ENCODE assay signal across 8 mouse cellular contexts in genomic region chr5:139371631-139372401, GRCm38 (mm10). TPM values are rescaled to one million over a fixed set of nuclear protein-coding genes. Genes with fewer than 3 reads are reported as not detected.
A peak's percentile ranks its signal among the peaks of the same experiment; 100 is the strongest.
DNase-seq lines count a peak whose midpoint lies in the region; ATAC-seq and TF ChIP-seq lines count a peak whose summit lies in the region.

No protein-coding gene starts in this region.

- peak overlapping the region; percentile 75 for H3K27ac ChIP-seq in forebrain, embryonic 12.5 days
- H3K27ac ChIP-seq in heart, postnatal 0 days (ENCODE audit: low read depth) = peak overlapping the region; percentile 93
- peak overlapping the region; percentile 92 for H3K27ac ChIP-seq in liver, embryonic 16.5 days (ENCODE audit: low read length)
- H3K27ac ChIP-seq in neural tube, embryonic 12.5 days = no peak overlapping the region
- peak overlapping the region; percentile 84 for H3K27ac ChIP-seq in stomach, postnatal 0 days (replicated peaks)

- no peak; the same call in 1 of the 2 replicates for TF ChIP-seq CTCF in heart, postnatal 0 days (IDR thresholded peaks at IDR 0.05; ENCODE audit: low read depth)
- TF ChIP-seq CTCF in stomach, postnatal 0 days (IDR thresholded peaks at IDR 0.05; ENCODE audit: low read depth) = peak; percentile 49

- peak overlapping the region; percentile 62 for H3K4me3 ChIP-seq in forebrain, embryonic 12.5 days (replicated peaks)
- peak overlapping the region; percentile 65 for H3K4me3 ChIP-seq in heart, postnatal 0 days (ENCODE audit: low read depth, low read length)
- peak overlapping the region; percentile 75 for H3K4me3 ChIP-seq in liver, embryonic 16.5 days (ENCODE audit: low read depth, low read length)
- peak overlapping the region; percentile 52 for H3K4me3 ChIP-seq in neural tube, embryonic 12.5 days
- peak overlapping the region; percentile 57 for H3K4me3 ChIP-seq in stomach, postnatal 0 days (ENCODE audit: low read depth, low read length)

- 2% methylated on average over 38 of the region's 39 CpGs for WGBS in forebrain, embryonic 12.5 days
- WGBS in heart, postnatal 0 days = 2% methylated on average over 38 of the region's 39 CpGs
- WGBS in liver, embryonic 16.5 days (ENCODE audit: insufficient replicate concordance) = 1% methylated on average over 39 of the region's 39 CpGs
- WGBS in neural tube, embryonic 12.5 days = 1% methylated on average over 39 of the region's 39 CpGs
- under 1% methylated on average over 39 of the region's 39 CpGs for WGBS in stomach, postnatal 0 days

- peaks cover 26% of the 10 kb centered on the region for H3K4me1 ChIP-seq in forebrain, embryonic 12.5 days
- H3K4me1 ChIP-seq in heart, postnatal 0 days (ENCODE audit: control insufficient read depth, insufficient read depth) = peaks cover 35% of the 10 kb centered on the region
- H3K4me1 ChIP-seq in liver, embryonic 16.5 days (ENCODE audit: control insufficient read depth, low read depth, low read length) = peaks cover 75% of the 10 kb centered on the region
- H3K4me1 ChIP-seq in neural tube, embryonic 12.5 days = peaks cover 20% of the 10 kb centered on the region
- H3K4me1 ChIP-seq in stomach, postnatal 0 days (replicated peaks; ENCODE audit: control insufficient read depth, insufficient read depth) = peaks cover 3% of the 10 kb centered on the region

- peak; percentile 97 for ATAC-seq in forebrain, embryonic 12.5 days (ENCODE audit: low FRiP score)
- peak; percentile 94 for ATAC-seq in heart, postnatal 0 days (ENCODE audit: insufficient read depth, low read depth)
- ATAC-seq in liver, embryonic 16.5 days (ENCODE audit: low read depth) = peak; percentile 91
- peak; percentile 93 for ATAC-seq in neural tube, embryonic 12.5 days (ENCODE audit: low FRiP score, low read depth)
- peak; percentile 93 for ATAC-seq in stomach, postnatal 0 days (ENCODE audit: low FRiP score, low TSS enrichment)

- DNase-seq in ES-CJ7 (ENCODE audit: low read depth, low spot score) = peak; percentile 95
- peak; percentile 91 for DNase-seq in c-Kit-positive CD71-positive TER-119-positive erythroid progenitor cells, embryonic 14.5 days (ENCODE audit: low spot score)
- DNase-seq in heart, postnatal 0 days (ENCODE audit: low spot score) = peak; percentile 94
- DNase-seq in kidney, postnatal 36 days = peak; percentile 95 to 97
- DNase-seq in stomach, postnatal 0 days (ENCODE audit: low spot score) = peak; percentile 96

- peak; percentile 64; the same call in 1 of the 2 replicates for TF ChIP-seq EP300 in heart, postnatal 0 days (IDR thresholded peaks at IDR 0.05; ENCODE audit: low read depth)
- no peak for TF ChIP-seq EP300 in stomach, postnatal 0 days (optimal IDR thresholded peaks at IDR 0.05)

- no peaks in the 10 kb centered on the region for H3K36me3 ChIP-seq in forebrain, embryonic 12.5 days (replicated peaks)
- H3K36me3 ChIP-seq in heart, postnatal 0 days (replicated peaks; ENCODE audit: control insufficient read depth, insufficient read depth, low read length) = no peaks in the 10 kb centered on the region
- H3K36me3 ChIP-seq in liver, embryonic 16.5 days (ENCODE audit: control insufficient read depth, insufficient read depth) = no peaks in the 10 kb centered on the region
- no peaks in the 10 kb centered on the region for H3K36me3 ChIP-seq in neural tube, embryonic 12.5 days
- H3K36me3 ChIP-seq in stomach, postnatal 0 days (ENCODE audit: control insufficient read depth, insufficient read depth, low read length) = no peaks in the 10 kb centered on the region

- H3K9me3 ChIP-seq in forebrain, embryonic 12.5 days = no peaks in the 10 kb centered on the region
- H3K9me3 ChIP-seq in heart, postnatal 0 days (replicated peaks; ENCODE audit: control insufficient read depth, low read length) = no peaks in the 10 kb centered on the region
- H3K9me3 ChIP-seq in liver, embryonic 16.5 days (replicated peaks; ENCODE audit: control insufficient read depth, low read length) = no peaks in the 10 kb centered on the region
- H3K9me3 ChIP-seq in neural tube, embryonic 12.5 days = no peaks in the 10 kb centered on the region
- no peaks in the 10 kb centered on the region for H3K9me3 ChIP-seq in stomach, postnatal 0 days (ENCODE audit: control insufficient read depth, low read length)

- H3K9ac ChIP-seq in forebrain, embryonic 12.5 days = peak overlapping the region; percentile 80
- peak overlapping the region; percentile 91 for H3K9ac ChIP-seq in heart, postnatal 0 days (replicated peaks; ENCODE audit: low read depth, low read length)
- H3K9ac ChIP-seq in liver, embryonic 16.5 days (ENCODE audit: low read depth, low read length) = peak overlapping the region; percentile 96
- H3K9ac ChIP-seq in neural tube, embryonic 12.5 days = peak overlapping the region; percentile 81
- peak overlapping the region; percentile 87 for H3K9ac ChIP-seq in stomach, postnatal 0 days (ENCODE audit: low read length)

- H3K4me2 ChIP-seq in forebrain, embryonic 12.5 days = peak overlapping the region; percentile 82
- peak overlapping the region; percentile 89 for H3K4me2 ChIP-seq in heart, postnatal 0 days (ENCODE audit: low read depth, low read length)
- H3K4me2 ChIP-seq in liver, embryonic 16.5 days (ENCODE audit: low read depth, low read length) = peak overlapping the region; percentile 98
- H3K4me2 ChIP-seq in neural tube, embryonic 12.5 days (replicated peaks) = peak overlapping the region; percentile 68
- peak overlapping the region; percentile 80 for H3K4me2 ChIP-seq in stomach, postnatal 0 days (replicated peaks; ENCODE audit: low read depth)

- 0 out of 2 replicates have a peak, but pooled peaks cover 4% of the 10 kb centered on the region for H3K27me3 ChIP-seq in forebrain, embryonic 12.5 days
- H3K27me3 ChIP-seq in heart, postnatal 0 days (ENCODE audit: control insufficient read depth, insufficient read depth, low read length) = no peaks in the 10 kb centered on the region
- no peaks in the 10 kb centered on the region for H3K27me3 ChIP-seq in liver, embryonic 16.5 days (ENCODE audit: control insufficient read depth, insufficient read depth, low read depth, low read length)
- H3K27me3 ChIP-seq in neural tube, embryonic 12.5 days (replicated peaks) = no peaks in the 10 kb centered on the region
- no peaks in the 10 kb centered on the region for H3K27me3 ChIP-seq in stomach, postnatal 0 days (ENCODE audit: control insufficient read depth, insufficient read depth, low read length)

RNA-seq across cellular contexts. Expression of gene Gpr146, which starts 5.7 kb away (rescaled TPM):
- 1.2 and 1.4 TPM in 2 replicates for polyA plus RNA-seq in forebrain, embryonic 12.5 days (2016; fragmentation: Nextera tagmentation; extraction: Ambion mirVana)
- total RNA-seq in heart, postnatal 0 days (2014; rRNA removed; ENCODE audit: low replicate concordance) = 38.2 and 39.1 TPM in 2 replicates
- 23.0 and 23.7 TPM in 2 replicates for polyA plus RNA-seq in heart, postnatal 0 days (2015; fragmentation: Nextera tagmentation; extraction: Ambion mirVana)
- 20.6 and 24.1 TPM in 2 replicates for polyA plus RNA-seq in liver, embryonic 16.5 days (2015; fragmentation: Nextera tagmentation; extraction: Ambion mirVana)
- 1.9 and 2.3 TPM in 2 replicates for polyA plus RNA-seq in neural tube, embryonic 12.5 days (2016; fragmentation: Nextera tagmentation; extraction: Ambion mirVana)
- 3.5 TPM in 2 replicates for polyA plus RNA-seq in stomach, postnatal 0 days (2015; fragmentation: Nextera tagmentation; extraction: Ambion mirVana)

RNA-seq across cellular contexts. Expression of gene Cyp2w1, which starts 19.4 kb away (rescaled TPM):
- 0.17 and 0.24 TPM in 2 replicates for polyA plus RNA-seq in forebrain, embryonic 12.5 days (2016; fragmentation: Nextera tagmentation; extraction: Ambion mirVana)
- not detected in 2 replicates for total RNA-seq in heart, postnatal 0 days (2014; rRNA removed; ENCODE audit: low replicate concordance)
- not detected in 2 replicates for polyA plus RNA-seq in heart, postnatal 0 days (2015; fragmentation: Nextera tagmentation; extraction: Ambion mirVana)
- polyA plus RNA-seq in liver, embryonic 16.5 days (2015; fragmentation: Nextera tagmentation; extraction: Ambion mirVana) = 0.42 TPM in 1 of 2 replicates, not detected in the other
- polyA plus RNA-seq in neural tube, embryonic 12.5 days (2016; fragmentation: Nextera tagmentation; extraction: Ambion mirVana) = 0.13 TPM in 1 of 2 replicates, not detected in the other
- 4.8 and 8.5 TPM in 2 replicates for polyA plus RNA-seq in stomach, postnatal 0 days (2015; fragmentation: Nextera tagmentation; extraction: Ambion mirVana)

RNA-seq across cellular contexts. Expression of gene Cox19, which starts 20.6 kb away (rescaled TPM):
- polyA plus RNA-seq in forebrain, embryonic 12.5 days (2016; fragmentation: Nextera tagmentation; extraction: Ambion mirVana) = 105 and 117 TPM in 2 replicates
- total RNA-seq in heart, postnatal 0 days (2014; rRNA removed; ENCODE audit: low replicate concordance) = 120 and 123 TPM in 2 replicates
- 88.6 and 97.6 TPM in 2 replicates for polyA plus RNA-seq in heart, postnatal 0 days (2015; fragmentation: Nextera tagmentation; extraction: Ambion mirVana)
- 42.2 and 48.1 TPM in 2 replicates for polyA plus RNA-seq in liver, embryonic 16.5 days (2015; fragmentation: Nextera tagmentation; extraction: Ambion mirVana)
- 124 and 127 TPM in 2 replicates for polyA plus RNA-seq in neural tube, embryonic 12.5 days (2016; fragmentation: Nextera tagmentation; extraction: Ambion mirVana)
- polyA plus RNA-seq in stomach, postnatal 0 days (2015; fragmentation: Nextera tagmentation; extraction: Ambion mirVana) = 109 and 114 TPM in 2 replicates

RNA-seq across cellular contexts. Expression of gene C130050O18Rik, which starts 33.3 kb away (rescaled TPM):
- polyA plus RNA-seq in forebrain, embryonic 12.5 days (2016; fragmentation: Nextera tagmentation; extraction: Ambion mirVana) = 0.10 and 0.22 TPM in 2 replicates
- total RNA-seq in heart, postnatal 0 days (2014; rRNA removed; ENCODE audit: low replicate concordance) = 1.7 and 1.8 TPM in 2 replicates
- 0.23 and 0.31 TPM in 2 replicates for polyA plus RNA-seq in heart, postnatal 0 days (2015; fragmentation: Nextera tagmentation; extraction: Ambion mirVana)
- polyA plus RNA-seq in liver, embryonic 16.5 days (2015; fragmentation: Nextera tagmentation; extraction: Ambion mirVana) = 1.2 and 1.6 TPM in 2 replicates
- 0.20 and 0.33 TPM in 2 replicates for polyA plus RNA-seq in neural tube, embryonic 12.5 days (2016; fragmentation: Nextera tagmentation; extraction: Ambion mirVana)
- polyA plus RNA-seq in stomach, postnatal 0 days (2015; fragmentation: Nextera tagmentation; extraction: Ambion mirVana) = 0.41 and 0.46 TPM in 2 replicates

RNA-seq across cellular contexts. Expression of gene Adap1, which starts 46.4 kb away (rescaled TPM):
- 2.3 and 3.3 TPM in 2 replicates for polyA plus RNA-seq in forebrain, embryonic 12.5 days (2016; fragmentation: Nextera tagmentation; extraction: Ambion mirVana)
- total RNA-seq in heart, postnatal 0 days (2014; rRNA removed; ENCODE audit: low replicate concordance) = 0.53 and 1.5 TPM in 2 replicates
- 0.84 and 1.00 TPM in 2 replicates for polyA plus RNA-seq in heart, postnatal 0 days (2015; fragmentation: Nextera tagmentation; extraction: Ambion mirVana)
- 1.1 and 1.3 TPM in 2 replicates for polyA plus RNA-seq in liver, embryonic 16.5 days (2015; fragmentation: Nextera tagmentation; extraction: Ambion mirVana)
- 25.0 and 31.7 TPM in 2 replicates for polyA plus RNA-seq in neural tube, embryonic 12.5 days (2016; fragmentation: Nextera tagmentation; extraction: Ambion mirVana)
- 13.8 and 14.9 TPM in 2 replicates for polyA plus RNA-seq in stomach, postnatal 0 days (2015; fragmentation: Nextera tagmentation; extraction: Ambion mirVana)
